Mouse (Mus musculus): ENCODE measurements around the gene Gm20683.

DNA sequence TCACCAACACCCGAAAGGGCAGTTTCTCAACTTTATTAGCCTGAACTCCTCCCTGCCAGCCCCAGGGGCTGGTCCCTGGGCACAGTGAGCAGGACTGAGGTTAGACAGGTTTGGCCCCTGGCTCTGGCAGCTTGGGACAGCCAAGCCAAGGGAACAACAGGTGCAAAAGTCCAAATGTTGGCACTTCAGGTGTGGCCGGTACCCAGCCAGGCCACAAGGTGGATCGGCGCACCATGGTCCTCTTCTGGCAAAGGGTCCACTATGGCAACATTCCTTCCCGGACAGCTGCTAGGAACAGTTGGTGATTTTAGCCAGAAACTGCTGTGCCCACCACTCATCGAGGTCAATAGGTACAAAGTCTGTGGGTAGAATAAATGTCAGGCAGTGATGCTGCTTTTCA is 22.1 kb upstream of the Gm20683 start:
- TF ChIP-seq CTCF (IDR thresholded peaks at IDR 0.05; ENCODE audit: insufficient read depth, low read depth, low read length) (no peak), POLR2A (IDR thresholded peaks at IDR 0.05; ENCODE audit: insufficient read depth, low read depth, low read length) (no peak)
